Mouse (Mus musculus) myocyte (in vitro differentiated cells): ENCODE measurements around the gene Sema4f. TPM values are rescaled to one million over a fixed set of nuclear protein-coding genes. Genes with fewer than 3 reads are reported as not detected.

ENCODE experiments used
- H3K27me3 ChIP-seq: one replicate; pipeline ENCODE4 v1.6.1; 2011; ENCODE audit not compliant: control insufficient read depth, insufficient read depth, insufficient read length
- H3K36me3 ChIP-seq: one replicate; pipeline ENCODE4 v1.6.1; 2011; ENCODE audit not compliant: control insufficient read depth, insufficient read depth
- H3K4me2 ChIP-seq: one replicate; pipeline ENCODE4 v1.6.1; 2011; ENCODE audit warnings: low read depth, control low read depth
- H3K4me3 ChIP-seq: one replicate; pipeline ENCODE4 v1.5.1; 2011; ENCODE audit warnings: mild to moderate bottlenecking, control low read depth, moderate library complexity
- H3K79me2 ChIP-seq: one replicate; pipeline ENCODE4 v1.6.1; 2011; ENCODE audit not compliant: control insufficient read depth, insufficient read depth
- H3ac ChIP-seq: one replicate; pipeline ENCODE4 v1.6.1; 2011; ENCODE audit not compliant: control insufficient read depth, insufficient read length
- CEBPB ChIP-seq: IDR thresholded peaks from 2 replicates; pipeline ENCODE4 v1.6.1; 2011; ENCODE audit warnings: mild to moderate bottlenecking, moderate library complexity; ENCODE audit not compliant: poor library complexity, insufficient read depth, severe bottlenecking
- E2F4 ChIP-seq: IDR thresholded peaks from one replicate; pipeline ENCODE4 v1.6.1; 2011; ENCODE audit warnings: mild to moderate bottlenecking, control low read depth, moderate library complexity; ENCODE audit not compliant: insufficient read depth
- MAX ChIP-seq: IDR thresholded peaks from one replicate; pipeline ENCODE4 v1.6.1; 2011; ENCODE audit warnings: low read depth, mild to moderate bottlenecking, control low read depth
- MYOD1 ChIP-seq, 3 experiments: IDR thresholded peaks; one replicate each; pipeline ENCODE4 v1.6.1; 2011; ENCODE audit warnings: control low read depth in 2 of 3, low read depth in 2 of 3, mild to moderate bottlenecking in 2 of 3, moderate library complexity in 1 of 3; ENCODE audit not compliant: insufficient read length in 2 of 3, control insufficient read depth in 1 of 3
- MYOG ChIP-seq, 3 experiments: IDR thresholded peaks; one replicate each; pipeline ENCODE4 v1.6.1; 2011; ENCODE audit warnings: control low read depth in 2 of 3, low read depth in 2 of 3, mild to moderate bottlenecking in 2 of 3; ENCODE audit not compliant: insufficient read length in 2 of 3, control insufficient read depth in 1 of 3, insufficient read depth in 1 of 3
- POLR2A ChIP-seq: IDR thresholded peaks from one replicate; pipeline ENCODE4 v1.6.1; 2011; ENCODE audit warnings: low read depth, mild to moderate bottlenecking, control low read depth, moderate library complexity; ENCODE audit not compliant: insufficient read length
- POLR2AphosphoS2 ChIP-seq: IDR thresholded peaks from one replicate; pipeline ENCODE4 v1.6.1; 2011; ENCODE audit warnings: low read depth, control low read depth; ENCODE audit not compliant: insufficient read length
- REST ChIP-seq: IDR thresholded peaks from one replicate; pipeline ENCODE4 v1.6.1; 2011; ENCODE audit warnings: mild to moderate bottlenecking, control low read depth, moderate library complexity; ENCODE audit not compliant: insufficient read depth, insufficient read length
- SRF ChIP-seq: IDR thresholded peaks from one replicate; pipeline ENCODE4 v1.6.1; 2011; ENCODE audit warnings: low read depth; ENCODE audit not compliant: control insufficient read depth, insufficient read length
- TCF12 ChIP-seq: IDR thresholded peaks from one replicate; pipeline ENCODE4 v1.6.1; 2011; ENCODE audit warnings: mild to moderate bottlenecking, control low read depth; ENCODE audit not compliant: poor library complexity, insufficient read depth, severe bottlenecking
- TCF3 ChIP-seq: IDR thresholded peaks from one replicate; pipeline ENCODE4 v1.6.1; 2011; ENCODE audit warnings: low read depth, control low read depth; ENCODE audit not compliant: insufficient read length
- USF1 ChIP-seq: IDR thresholded peaks from one replicate; pipeline ENCODE4 v1.6.1; 2011; ENCODE audit warnings: low read depth, mild to moderate bottlenecking, control low read depth, moderate library complexity
- polyA plus RNA-seq: library from polyadenylated mRNA; unstranded; fragments of >200 nt; fragmentation: generic; extraction: Trizol; gene quantifications from one replicate; pipeline ENCODE4 v1.2.1, GENCODE M21; 2012; ENCODE audit warnings: missing spikeins

The Sema4f gene
- polyA plus RNA-seq, 1 experiment, result 0.54 TPM

- no peaks in the 10 kb centered on the region for H3K27me3 ChIP-seq
- no peaks in the 10 kb centered on the region for H3K79me2 ChIP-seq
- H3K4me3 ChIP-seq, result no peak overlapping the region
- H3K4me2 ChIP-seq, result no peak overlapping the region
- no peak for TF ChIP-seq USF1
- no peak for TF ChIP-seq TCF3
- no peak for TF ChIP-seq POLR2AphosphoS2
- TF ChIP-seq SRF, result no peak
- TF ChIP-seq MYOG (IDR thresholded peaks at IDR 0.05; ENCODE audit: control insufficient read depth in 1 of 3, insufficient read depth in 1 of 3, insufficient read length in 2 of 3, low read depth in 2 of 3), result no peak
- TF ChIP-seq MYOD1 (IDR thresholded peaks at IDR 0.05; ENCODE audit: control insufficient read depth in 1 of 3, insufficient read length in 2 of 3, low read depth in 2 of 3), result no peak
- TF ChIP-seq E2F4, result no peak
- TF ChIP-seq MAX, result no peak
- no peak for TF ChIP-seq REST
- no peak for TF ChIP-seq TCF12
- no peak for TF ChIP-seq CEBPB
- TF ChIP-seq POLR2A, result no peak
- H3K36me3 ChIP-seq, result no peaks in the 10 kb centered on the region
- H3ac ChIP-seq, result no peak overlapping the region
Observed at GRCm38 (mm10) chr6:82879463-82880089, 60.0 kb downstream of the Sema4f start.

- Histone ChIP-seq H3K4me2 (no peak overlapping the region), H3K4me3 (no peak overlapping the region), H3K79me2 (no peaks in the 10 kb centered on the region), H3K27me3 (no peaks in the 10 kb centered on the region), H3ac (no peak overlapping the region), H3K36me3 (no peaks in the 10 kb centered on the region)
- TF ChIP-seq TCF12 (no peak), E2F4 (no peak), REST (no peak), MYOD1 (IDR thresholded peaks at IDR 0.05; ENCODE audit: control insufficient read depth in 1 of 3, insufficient read length in 2 of 3, low read depth in 2 of 3) (peak in 2 of 3 experiments; percentile 67 to 83), MYOG (IDR thresholded peaks at IDR 0.05; ENCODE audit: control insufficient read depth in 1 of 3, insufficient read depth in 1 of 3, insufficient read length in 2 of 3, low read depth in 2 of 3) (peak in 2 of 3 experiments; percentile 60 to 93), POLR2AphosphoS2 (no peak)
Observed at GRCm38 (mm10) chr6:82875509-82875935, 64.0 kb downstream of the Sema4f start.

GRCm38 (mm10) chr6:82872332-82872707 is 67.2 kb downstream of the Sema4f start:
- Histone ChIP-seq H3K79me2 (no peaks in the 10 kb centered on the region), H3ac (no peak overlapping the region), H3K4me2 (peak overlapping the region; percentile 77), H3K4me3 (no peak overlapping the region), H3K36me3 (no peaks in the 10 kb centered on the region), H3K27me3 (no peaks in the 10 kb centered on the region)
- peak; percentile 34; the same call in 1 of the 2 replicates for TF ChIP-seq CEBPB
- TF ChIP-seq USF1, result no peak

- Histone ChIP-seq H3K27me3 (no peaks in the 10 kb centered on the region), H3K79me2 (no peaks in the 10 kb centered on the region), H3K36me3 (no peaks in the 10 kb centered on the region), H3ac (no peak overlapping the region), H3K4me3 (no peak overlapping the region), H3K4me2 (peak overlapping the region; percentile 77)
- TF ChIP-seq POLR2A (no peak), MYOG (IDR thresholded peaks at IDR 0.05; ENCODE audit: control insufficient read depth in 1 of 3, insufficient read depth in 1 of 3, insufficient read length in 2 of 3, low read depth in 2 of 3) (no peak), REST (no peak), TCF12 (no peak), POLR2AphosphoS2 (no peak), CEBPB (peak; percentile 80), E2F4 (no peak), TCF3 (no peak)
Observed at GRCm38 (mm10) chr6:82871632-82872331, 67.8 kb downstream of the Sema4f start.

- Histone ChIP-seq H3K79me2 (no peaks in the 10 kb centered on the region), H3K4me3 (no peak overlapping the region), H3K36me3 (no peaks in the 10 kb centered on the region), H3ac (no peak overlapping the region), H3K4me2 (peak overlapping the region; percentile 14), H3K27me3 (no peaks in the 10 kb centered on the region)
- no peak for TF ChIP-seq TCF12
Observed at GRCm38 (mm10) chr6:82868476-82868875, 71.1 kb downstream of the Sema4f start.
